In the genomic region with DNA sequence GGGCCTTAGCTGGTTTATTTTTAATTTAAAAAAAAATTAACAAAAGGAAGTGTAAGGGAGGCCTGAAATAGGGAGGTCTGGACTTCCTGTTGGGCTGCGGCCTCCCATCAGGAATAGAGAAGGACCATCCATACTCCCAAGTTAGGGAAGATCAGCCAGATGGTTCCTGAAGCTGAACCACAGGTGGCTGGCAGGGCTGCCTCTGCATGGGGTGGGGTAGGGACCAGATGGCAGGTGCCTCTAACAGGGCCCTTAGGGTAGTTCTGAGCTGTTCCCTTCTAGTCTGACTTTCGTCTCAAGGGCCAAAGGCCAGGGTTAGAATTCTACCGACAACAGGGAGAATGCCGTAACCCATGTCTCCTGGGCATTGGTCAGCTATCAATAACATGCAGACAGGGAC, we compare ENCODE assay signal across 8 mouse cellular contexts. TPM values are rescaled to one million over a fixed set of nuclear protein-coding genes. Genes with fewer than 3 reads are reported as not detected.
A peak's percentile ranks its signal among the peaks of the same experiment; 100 is the strongest.
DNase-seq lines count a peak whose midpoint lies in the region; ATAC-seq and TF ChIP-seq lines count a peak whose summit lies in the region.

No protein-coding gene starts in this region.

- peaks cover 16% of the 10 kb centered on the region for H3K36me3 ChIP-seq in kidney, embryonic 14.5 days (ENCODE audit: control insufficient read depth, insufficient read depth, low read length)
- H3K36me3 ChIP-seq in forebrain, postnatal 0 days (ENCODE audit: insufficient read depth), result no peaks in the 10 kb centered on the region; the same call in 1 of the 2 replicates
- no peaks in the 10 kb centered on the region for H3K36me3 ChIP-seq in macrophage (ENCODE audit: inconsistent target)

- no peak for TF ChIP-seq CTCF in forebrain, postnatal 0 days (IDR thresholded peaks at IDR 0.05; ENCODE audit: low read depth)

- no peak overlapping the region for H3K27ac ChIP-seq in kidney, embryonic 14.5 days (ENCODE audit: low read depth, low read length)
- no peak overlapping the region for H3K27ac ChIP-seq in forebrain, postnatal 0 days (ENCODE audit: low read depth, low read length)
- H3K27ac ChIP-seq in macrophage, result no peak overlapping the region

- H3K4me3 ChIP-seq in kidney, embryonic 14.5 days (ENCODE audit: low read length), result peak overlapping the region; percentile 53; the same call in 1 of the 2 replicates
- peak overlapping the region; percentile 54; the same call in 1 of the 2 replicates for H3K4me3 ChIP-seq in forebrain, postnatal 0 days (ENCODE audit: low read depth, low read length)
- H3K4me3 ChIP-seq in macrophage (ENCODE audit: inconsistent target), result peak overlapping the region; percentile 45; the same call in 1 of the 2 replicates

- 0 out of 2 replicates have a peak, but pooled peaks cover 4% of the 10 kb centered on the region for H3K27me3 ChIP-seq in kidney, embryonic 14.5 days (ENCODE audit: control insufficient read depth, insufficient read depth, low read length)
- no peaks in the 10 kb centered on the region for H3K27me3 ChIP-seq in forebrain, postnatal 0 days (ENCODE audit: insufficient read depth, low read length)

- H3K4me1 ChIP-seq in kidney, embryonic 14.5 days (ENCODE audit: control insufficient read depth, insufficient read depth, low read length), result peaks cover 20% of the 10 kb centered on the region
- H3K4me1 ChIP-seq in forebrain, postnatal 0 days (ENCODE audit: insufficient read depth), result 0 out of 2 replicates have a peak, but pooled peaks cover 10% of the 10 kb centered on the region

- H3K79me2 ChIP-seq in macrophage (ENCODE audit: inconsistent target), result no peaks in the 10 kb centered on the region

- no peak for DNase-seq in kidney, postnatal 14 days
- peak; percentile 88 to 91 for DNase-seq in cerebellum, adult 18-20 months
- no peak for DNase-seq in forebrain, postnatal 0 days
- DNase-seq in frontal cortex, postnatal 36 days (ENCODE audit: low spot score in 2 of 2), result no peak
- no peak for DNase-seq in adrenal gland, adult (ENCODE audit: inconsistent age in 2 of 2, low spot score in 1 of 2)
- DNase-seq in yolk sac, embryonic 10.5 days (ENCODE audit: low spot score), result no peak

- no peak for ATAC-seq in kidney, embryonic 14.5 days (ENCODE audit: low FRiP score, low TSS enrichment)
- ATAC-seq in forebrain, postnatal 0 days, result no peak

- peak overlapping the region; percentile 67 for H3K4me2 ChIP-seq in kidney, embryonic 14.5 days (replicated peaks; ENCODE audit: low read depth, low read length)
- peak overlapping the region; percentile 72 for H3K4me2 ChIP-seq in forebrain, postnatal 0 days (ENCODE audit: low read depth)

- 77% methylated on average over 4 of the region's 4 CpGs for whole genome bisulfite sequencing in kidney, embryonic 14.5 days
- 84% methylated on average over 4 of the region's 4 CpGs for WGBS in forebrain, postnatal 0 days
- 91% methylated on average over 4 of the region's 4 CpGs for WGBS in macrophage (ENCODE audit: missing documents)

- no peaks in the 10 kb centered on the region for H3K9me3 ChIP-seq in kidney, embryonic 14.5 days (ENCODE audit: control insufficient read depth, low read length)
- H3K9me3 ChIP-seq in forebrain, postnatal 0 days (ENCODE audit: low read length), result no peaks in the 10 kb centered on the region

- H3K9ac ChIP-seq in kidney, embryonic 14.5 days (ENCODE audit: low read depth, low read length), result peak overlapping the region; percentile 58
- no peak overlapping the region; the same call in 1 of the 2 replicates for H3K9ac ChIP-seq in forebrain, postnatal 0 days

RNA-seq across cellular contexts. Expression of gene Selenom, which starts 1.2 kb away (rescaled TPM):
- 82.1 and 107 TPM in 2 replicates for polyA plus RNA-seq in kidney, embryonic 14.5 days (2014; fragmentation: Nextera tagmentation; extraction: Ambion mirVana)
- 119 and 172 TPM in 2 replicates for total RNA-seq in forebrain, postnatal 0 days (2014; rRNA removed)
- 224 and 227 TPM in 2 replicates for polyA plus RNA-seq in forebrain, postnatal 0 days (2015; fragmentation: Nextera tagmentation; extraction: Ambion mirVana)
- 10 to 100 TPM in 3 of 26 experiments, 1 to 10 TPM in 22, under 1 TPM in 1; 0.66 to 34.8 (median 4.2) TPM for total RNA-seq in macrophage (2018; cell fraction: chromatin; rRNA removed)
- total RNA-seq in macrophage (2018; cell fraction: cytosol; rRNA removed), result 10 to 100 TPM; 25.2 to 44.2 (median 33.8) TPM
- total RNA-seq in macrophage (2018; cell fraction: nucleus; rRNA removed), result 10 to 100 TPM in 8 of 26 experiments, 1 to 10 TPM in 18; 3.2 to 17.6 (median 8.4) TPM
- polyA plus RNA-seq in macrophage (2018), result 28.1 to 36.0 TPM (median 29.1 TPM) in 3 replicates

RNA-seq across cellular contexts. Expression of gene Inpp5j, which starts 11.0 kb away (rescaled TPM):
- polyA plus RNA-seq in kidney, embryonic 14.5 days (2014; fragmentation: Nextera tagmentation; extraction: Ambion mirVana), result 0.40 and 0.61 TPM in 2 replicates
- total RNA-seq in forebrain, postnatal 0 days (2014; rRNA removed), result 3.5 and 6.5 TPM in 2 replicates
- polyA plus RNA-seq in forebrain, postnatal 0 days (2015; fragmentation: Nextera tagmentation; extraction: Ambion mirVana), result 6.6 and 9.7 TPM in 2 replicates
- 10 to 100 TPM in 13 of 26 experiments, 1 to 10 TPM in 11, under 1 TPM in 2; 0.29 to 17.0 (median 9.9) TPM for total RNA-seq in macrophage (2018; cell fraction: chromatin; rRNA removed)
- 1 to 10 TPM; 2.2 to 5.5 (median 4.2) TPM for total RNA-seq in macrophage (2018; cell fraction: cytosol; rRNA removed)
- 10 to 100 TPM in 7 of 26 experiments, 1 to 10 TPM in 18, under 1 TPM in 1; 0.89 to 13.8 (median 7.2) TPM for total RNA-seq in macrophage (2018; cell fraction: nucleus; rRNA removed)
- polyA plus RNA-seq in macrophage (2018), result 2.0 to 6.6 TPM (median 3.0 TPM) in 3 replicates

RNA-seq across cellular contexts. Expression of gene Smtn, which starts 24.8 kb away (rescaled TPM):
- polyA plus RNA-seq in kidney, embryonic 14.5 days (2014; fragmentation: Nextera tagmentation; extraction: Ambion mirVana), result 51.8 and 70.7 TPM in 2 replicates
- 3.9 and 7.9 TPM in 2 replicates for total RNA-seq in forebrain, postnatal 0 days (2014; rRNA removed)
- 8.1 and 8.7 TPM in 2 replicates for polyA plus RNA-seq in forebrain, postnatal 0 days (2015; fragmentation: Nextera tagmentation; extraction: Ambion mirVana)
- 10 to 100 TPM in 1 of 26 experiments, 1 to 10 TPM in 21, under 1 TPM in 3, not detected in 1; 0.51 to 11.1 (median 3.9) TPM for total RNA-seq in macrophage (2018; cell fraction: chromatin; rRNA removed)
- total RNA-seq in macrophage (2018; cell fraction: cytosol; rRNA removed), result 1 to 10 TPM in 15 of 26 experiments, under 1 TPM in 11; 0.48 to 2.0 (median 1.0) TPM
- total RNA-seq in macrophage (2018; cell fraction: nucleus; rRNA removed), result 1 to 10 TPM in 16 of 26 experiments, under 1 TPM in 10; 0.34 to 3.9 (median 1.6) TPM
- 0.61 to 1.7 TPM (median 1.2 TPM) in 3 replicates for polyA plus RNA-seq in macrophage (2018)

RNA-seq across cellular contexts. Expression of gene Pla2g3, which starts 27.6 kb away (rescaled TPM):
- polyA plus RNA-seq in kidney, embryonic 14.5 days (2014; fragmentation: Nextera tagmentation; extraction: Ambion mirVana), result 0.39 and 0.77 TPM in 2 replicates
- 21.3 and 26.2 TPM in 2 replicates for total RNA-seq in forebrain, postnatal 0 days (2014; rRNA removed)
- polyA plus RNA-seq in forebrain, postnatal 0 days (2015; fragmentation: Nextera tagmentation; extraction: Ambion mirVana), result 9.4 and 11.9 TPM in 2 replicates
- 1 to 10 TPM in 1 of 26 experiments, under 1 TPM in 23, not detected in 2; 0.22 to 1.2 (median 0.48) TPM for total RNA-seq in macrophage (2018; cell fraction: chromatin; rRNA removed)
- under 1 TPM in 4 of 26 experiments, not detected in 22; 0.06 to 0.07 (median 0.07) TPM for total RNA-seq in macrophage (2018; cell fraction: cytosol; rRNA removed)
- under 1 TPM in 17 of 26 experiments, not detected in 9; 0.17 to 0.71 (median 0.39) TPM for total RNA-seq in macrophage (2018; cell fraction: nucleus; rRNA removed)
- not detected in 3 replicates for polyA plus RNA-seq in macrophage (2018)

Comparison
In these comparisons a context has a peak if more than half of its experiments do, and no peak if none do; other contexts are left out.
1. DNase-seq: peak in cerebellum, adult 18-20 months (2 of 2); none in kidney, postnatal 14 days (single experiment), forebrain, postnatal 0 days (single experiment), frontal cortex, postnatal 36 days (0 of 2), adrenal gland, adult (0 of 2) and yolk sac, embryonic 10.5 days (single experiment).
2. Peak in every context shown above with its lines, with median percentiles within 50 percentile points of each other: H3K4me3 ChIP-seq.